Mouse (Mus musculus): ENCODE data around the gene Itpk1. TPM values are rescaled to one million over a fixed set of nuclear protein-coding genes. Genes with fewer than 3 reads are reported as not detected.

The Itpk1 gene
- polyA plus RNA-seq, 1 experiment from 2014 or later: 8.4 TPM

DNA sequence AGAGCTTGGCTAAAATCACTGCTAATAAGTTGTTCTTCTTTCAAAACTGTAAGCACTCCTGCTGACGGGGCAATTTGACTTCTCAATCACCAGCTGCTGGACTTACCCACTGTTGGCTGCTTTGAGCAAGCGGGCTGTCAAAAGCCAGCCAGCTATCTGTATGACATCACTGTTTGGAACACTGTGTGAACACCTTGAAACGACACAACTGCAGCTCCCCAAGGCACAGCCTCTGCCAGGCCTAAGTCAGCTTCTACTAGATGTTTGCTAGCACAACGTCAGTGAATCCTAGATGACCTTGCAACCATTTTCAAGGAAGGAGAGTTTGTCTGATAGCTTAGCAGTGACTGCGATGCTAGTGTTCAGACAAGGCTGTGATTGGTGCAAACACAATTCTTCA is 34.4 kb upstream of the Itpk1 start:
- H3K4me3 ChIP-seq (ENCODE audit: low read depth, low read length): no peak overlapping the region
- H3K27ac ChIP-seq (replicated peaks; ENCODE audit: low read depth, low read length): no peak overlapping the region
- no peak overlapping the region for H3K4me2 ChIP-seq (ENCODE audit: low read depth, low read length)
- WGBS: 83% methylated on average over 5 of the region's 5 CpGs
- H3K27me3 ChIP-seq (ENCODE audit: control insufficient read depth, insufficient read depth, low read length): no peaks in the 10 kb centered on the region
- no peak overlapping the region for H3K9ac ChIP-seq (replicated peaks; ENCODE audit: low read length)
- DNase-seq (ENCODE audit: low spot score): no peak
- no peak for ATAC-seq (replicated peaks; ENCODE audit: insufficient number of reproducible peaks, low FRiP score, low TSS enrichment, low read depth)
- H3K36me3 ChIP-seq (replicated peaks; ENCODE audit: control insufficient read depth, insufficient read depth, low read depth, low read length): no peaks in the 10 kb centered on the region
- H3K4me1 ChIP-seq (ENCODE audit: control insufficient read depth, insufficient read depth, low read length): peaks cover 3% of the 10 kb centered on the region; the same call in 1 of the 2 replicates
- no peaks in the 10 kb centered on the region for H3K9me3 ChIP-seq (replicated peaks; ENCODE audit: control insufficient read depth, low read length)

GRCm38 (mm10) chr12:102733381-102733780 is 28.7 kb upstream of the Itpk1 start:
- Histone ChIP-seq H3K9me3 (replicated peaks; ENCODE audit: control insufficient read depth, low read length) (no peaks in the 10 kb centered on the region), H3K4me1 (ENCODE audit: control insufficient read depth, insufficient read depth, low read length) (peaks cover 7% of the 10 kb centered on the region; the same call in 1 of the 2 replicates), H3K27ac (replicated peaks; ENCODE audit: low read depth, low read length) (no peak overlapping the region), H3K27me3 (ENCODE audit: control insufficient read depth, insufficient read depth, low read length) (no peaks in the 10 kb centered on the region), H3K9ac (replicated peaks; ENCODE audit: low read length) (no peak overlapping the region), H3K4me2 (ENCODE audit: low read depth, low read length) (no peak overlapping the region), H3K36me3 (replicated peaks; ENCODE audit: control insufficient read depth, insufficient read depth, low read depth, low read length) (no peaks in the 10 kb centered on the region), H3K4me3 (ENCODE audit: low read depth, low read length) (no peak overlapping the region)
- DNase-seq (ENCODE audit: low spot score): peak; percentile 77
- 12% methylated on average over 5 of the region's 5 CpGs for WGBS
- no peak for ATAC-seq (replicated peaks; ENCODE audit: insufficient number of reproducible peaks, low FRiP score, low TSS enrichment, low read depth)

DNA sequence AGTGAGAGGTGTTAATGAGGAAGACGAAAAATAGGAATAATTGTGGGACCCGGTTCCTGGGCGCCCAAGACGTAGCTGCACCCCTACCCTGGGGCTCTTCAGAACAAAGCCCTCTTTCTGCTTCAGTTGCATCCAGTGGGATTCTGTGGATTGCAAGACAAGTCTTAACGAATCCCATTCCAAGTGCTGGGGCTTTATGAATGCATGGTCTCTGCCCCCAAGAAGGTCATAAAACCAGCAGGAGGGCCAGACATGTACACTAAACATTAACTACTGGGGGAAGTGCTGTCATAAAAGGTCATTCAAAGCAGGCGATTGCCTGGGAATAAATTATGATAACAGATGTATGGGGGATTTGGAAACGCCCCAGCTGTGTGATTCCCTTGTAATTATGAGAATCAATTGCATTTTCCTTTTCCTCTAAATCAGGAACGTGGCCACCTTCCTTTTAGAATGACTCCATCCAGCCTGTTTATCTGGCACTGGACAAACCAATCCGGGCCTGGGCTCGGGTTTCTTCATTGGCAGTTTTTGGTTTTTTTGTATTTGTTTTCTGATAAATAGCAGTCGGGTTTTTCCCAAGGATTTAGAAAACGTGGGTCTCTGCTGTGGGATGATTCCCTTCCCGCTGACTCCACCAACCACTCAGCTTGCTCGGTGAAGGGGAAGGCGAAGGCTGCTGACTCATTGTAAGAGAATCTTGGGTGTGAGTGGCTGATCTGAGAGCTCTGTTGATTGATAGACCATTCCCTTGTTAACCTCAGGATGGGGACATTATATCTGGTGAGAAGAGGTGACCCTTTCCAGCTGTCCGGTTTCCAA is 26.3 kb upstream of the Itpk1 start:
- Histone ChIP-seq H3K27ac (replicated peaks; ENCODE audit: low read depth, low read length) (peak overlapping the region; percentile 69), H3K9ac (replicated peaks; ENCODE audit: low read length) (peak overlapping the region; percentile 40), H3K4me3 (ENCODE audit: low read depth, low read length) (no peak overlapping the region), H3K9me3 (replicated peaks; ENCODE audit: control insufficient read depth, low read length) (no peaks in the 10 kb centered on the region), H3K36me3 (replicated peaks; ENCODE audit: control insufficient read depth, insufficient read depth, low read depth, low read length) (no peaks in the 10 kb centered on the region), H3K4me1 (ENCODE audit: control insufficient read depth, insufficient read depth, low read length) (peaks cover 7% of the 10 kb centered on the region; the same call in 1 of the 2 replicates), H3K4me2 (ENCODE audit: low read depth, low read length) (peak overlapping the region; percentile 24; the same call in 1 of the 2 replicates), H3K27me3 (ENCODE audit: control insufficient read depth, insufficient read depth, low read length) (no peaks in the 10 kb centered on the region)
- 40% methylated on average over 16 of the region's 16 CpGs for WGBS
- ATAC-seq (replicated peaks; ENCODE audit: insufficient number of reproducible peaks, low FRiP score, low TSS enrichment, low read depth) (no peak), DNase-seq (ENCODE audit: low spot score) (peak; percentile 31)

DNA sequence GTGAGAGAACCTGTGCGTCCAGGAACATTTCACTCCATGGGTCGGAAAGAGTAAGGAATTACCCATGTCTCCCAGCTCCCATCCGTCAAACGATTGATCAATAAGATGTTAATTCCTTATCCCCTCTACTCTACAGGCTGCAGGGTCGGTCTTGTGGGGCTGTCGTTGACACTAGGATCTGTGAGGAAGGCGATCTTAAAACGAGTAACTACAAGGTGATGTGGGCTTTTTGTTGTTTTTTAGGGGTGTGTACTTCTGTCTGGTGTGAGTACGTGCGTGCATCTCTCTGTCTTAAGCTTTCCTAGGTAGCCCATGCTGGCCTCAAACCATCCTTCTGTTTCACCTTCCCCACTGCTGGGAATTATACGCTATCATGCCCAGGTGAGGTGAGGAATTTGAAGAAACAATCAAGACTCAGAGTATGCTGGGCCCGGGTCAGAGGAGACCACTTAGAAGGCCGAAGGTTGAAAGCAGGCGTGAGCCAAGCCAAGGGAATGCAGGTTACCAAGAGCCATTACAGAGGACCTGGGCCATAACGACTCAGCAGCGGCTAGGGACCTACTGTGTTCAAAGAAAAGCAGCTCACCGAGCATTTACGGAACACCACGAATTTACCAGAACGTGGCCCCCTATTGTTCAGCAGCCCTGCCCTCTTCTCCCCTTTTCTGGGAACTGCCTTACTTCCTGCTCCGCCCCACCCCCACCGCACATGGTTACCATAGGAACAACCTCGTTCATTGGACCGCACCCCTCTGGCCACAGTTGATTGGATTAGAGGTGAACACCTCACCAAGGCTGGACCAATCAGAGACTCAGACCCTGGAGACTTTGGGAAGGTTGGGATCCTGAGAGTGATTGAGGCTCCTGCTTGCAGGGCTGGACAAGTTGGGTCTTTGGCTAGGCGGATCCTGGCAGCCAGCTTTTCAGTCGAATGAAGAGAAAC is 25.4 kb upstream of the Itpk1 start:
- no peaks in the 10 kb centered on the region for H3K9me3 ChIP-seq (replicated peaks; ENCODE audit: control insufficient read depth, low read length)
- no peaks in the 10 kb centered on the region for H3K27me3 ChIP-seq (ENCODE audit: control insufficient read depth, insufficient read depth, low read length)
- peak overlapping the region; percentile 80 for H3K27ac ChIP-seq (replicated peaks; ENCODE audit: low read depth, low read length)
- ATAC-seq (replicated peaks; ENCODE audit: insufficient number of reproducible peaks, low FRiP score, low TSS enrichment, low read depth) (peak; percentile 98), DNase-seq (ENCODE audit: low spot score) (peak; percentile 96)
- peak overlapping the region; percentile 41 for H3K9ac ChIP-seq (replicated peaks; ENCODE audit: low read length)
- peaks cover 7% of the 10 kb centered on the region; the same call in 1 of the 2 replicates for H3K4me1 ChIP-seq (ENCODE audit: control insufficient read depth, insufficient read depth, low read length)
- 32% methylated on average over 26 of the region's 26 CpGs for WGBS
- H3K4me3 ChIP-seq (ENCODE audit: low read depth, low read length): no peak overlapping the region
- peak overlapping the region; percentile 37 for H3K4me2 ChIP-seq (ENCODE audit: low read depth, low read length)
- no peaks in the 10 kb centered on the region for H3K36me3 ChIP-seq (replicated peaks; ENCODE audit: control insufficient read depth, insufficient read depth, low read depth, low read length)

GRCm38 (mm10) chr12:102725761-102726175 is 21.0 kb upstream of the Itpk1 start:
- H3K27me3 ChIP-seq (ENCODE audit: control insufficient read depth, insufficient read depth, low read length): no peaks in the 10 kb centered on the region
- no peak overlapping the region for H3K27ac ChIP-seq (replicated peaks; ENCODE audit: low read depth, low read length)
- no peak overlapping the region for H3K4me3 ChIP-seq (ENCODE audit: low read depth, low read length)
- 71% methylated on average over 7 of the region's 7 CpGs for WGBS
- ATAC-seq (replicated peaks; ENCODE audit: insufficient number of reproducible peaks, low FRiP score, low TSS enrichment, low read depth) (no peak), DNase-seq (ENCODE audit: low spot score) (no peak)
- peaks cover 5% of the 10 kb centered on the region; the same call in 1 of the 2 replicates for H3K4me1 ChIP-seq (ENCODE audit: control insufficient read depth, insufficient read depth, low read length)
- H3K9ac ChIP-seq (replicated peaks; ENCODE audit: low read length): no peak overlapping the region
- H3K4me2 ChIP-seq (ENCODE audit: low read depth, low read length): no peak overlapping the region
- no peaks in the 10 kb centered on the region for H3K9me3 ChIP-seq (replicated peaks; ENCODE audit: control insufficient read depth, low read length)
- H3K36me3 ChIP-seq (replicated peaks; ENCODE audit: control insufficient read depth, insufficient read depth, low read depth, low read length): no peaks in the 10 kb centered on the region

DNA sequence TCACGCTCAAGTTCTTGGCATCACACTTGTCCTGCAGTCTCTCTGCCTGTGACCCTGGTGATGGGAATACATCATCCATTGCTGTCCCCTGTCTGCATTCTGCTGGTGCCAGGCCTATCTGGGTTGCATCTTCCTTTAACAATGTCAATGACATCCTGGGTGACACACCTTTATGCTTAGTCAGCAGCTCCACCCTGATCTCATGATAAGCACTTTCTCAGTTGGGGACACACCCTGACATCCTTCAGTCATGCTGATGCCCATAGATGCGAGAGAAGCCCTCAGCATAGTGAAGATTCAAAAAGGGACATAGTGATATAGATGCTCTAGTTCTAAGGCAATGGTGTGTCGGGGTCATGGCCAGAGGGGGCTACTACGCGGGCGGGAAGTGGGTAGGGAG is 20.4 kb upstream of the Itpk1 start:
- no peak for ATAC-seq (replicated peaks; ENCODE audit: insufficient number of reproducible peaks, low FRiP score, low TSS enrichment, low read depth)
- 92% methylated on average over 6 of the region's 6 CpGs for WGBS
- H3K36me3 ChIP-seq (replicated peaks; ENCODE audit: control insufficient read depth, insufficient read depth, low read depth, low read length): no peaks in the 10 kb centered on the region
- no peaks in the 10 kb centered on the region for H3K9me3 ChIP-seq (replicated peaks; ENCODE audit: control insufficient read depth, low read length)
- H3K4me3 ChIP-seq (ENCODE audit: low read depth, low read length): no peak overlapping the region
- no peak for DNase-seq (ENCODE audit: low spot score)
- H3K27ac ChIP-seq (replicated peaks; ENCODE audit: low read depth, low read length): no peak overlapping the region
- no peaks in the 10 kb centered on the region for H3K27me3 ChIP-seq (ENCODE audit: control insufficient read depth, insufficient read depth, low read length)
- peaks cover 3% of the 10 kb centered on the region; the same call in 1 of the 2 replicates for H3K4me1 ChIP-seq (ENCODE audit: control insufficient read depth, insufficient read depth, low read length)
- no peak overlapping the region for H3K9ac ChIP-seq (replicated peaks; ENCODE audit: low read length)
- no peak overlapping the region for H3K4me2 ChIP-seq (ENCODE audit: low read depth, low read length)

GRCm38 (mm10) chr12:102723861-102724260 is 19.1 kb upstream of the Itpk1 start:
- DNase-seq (ENCODE audit: low spot score) (no peak), ATAC-seq (replicated peaks; ENCODE audit: insufficient number of reproducible peaks, low FRiP score, low TSS enrichment, low read depth) (no peak)
- Histone ChIP-seq H3K36me3 (replicated peaks; ENCODE audit: control insufficient read depth, insufficient read depth, low read depth, low read length) (no peaks in the 10 kb centered on the region), H3K9ac (replicated peaks; ENCODE audit: low read length) (no peak overlapping the region), H3K4me1 (ENCODE audit: control insufficient read depth, insufficient read depth, low read length) (no peaks in the 10 kb centered on the region), H3K4me2 (ENCODE audit: low read depth, low read length) (no peak overlapping the region), H3K27me3 (ENCODE audit: control insufficient read depth, insufficient read depth, low read length) (no peaks in the 10 kb centered on the region), H3K4me3 (ENCODE audit: low read depth, low read length) (no peak overlapping the region), H3K9me3 (replicated peaks; ENCODE audit: control insufficient read depth, low read length) (no peaks in the 10 kb centered on the region), H3K27ac (replicated peaks; ENCODE audit: low read depth, low read length) (no peak overlapping the region)
- WGBS: 68% methylated on average over 6 of the region's 6 CpGs

Measured in embryonic facial prominence, embryonic 11.5 days (tissue).